Mouse (Mus musculus) cerebellum, adult 2 months (tissue): ENCODE results near the gene Ccdc175.

Experiments used
- CTCF ChIP-seq: fragments of 200-500 bp; IDR thresholded peaks from 2 replicates; pipeline ENCODE4 v1.5.1; 2011; ENCODE audit warnings: low read depth, mild to moderate bottlenecking, control low read depth, low read length, moderate library complexity, borderline replicate concordance; ENCODE audit not compliant: insufficient read depth
- POLR2A ChIP-seq: fragments of 200-500 bp; IDR thresholded peaks from 2 replicates; pipeline ENCODE4 v1.6.1; 2011; ENCODE audit warnings: low read length, control low read depth, borderline replicate concordance; ENCODE audit not compliant: insufficient read depth

DNA sequence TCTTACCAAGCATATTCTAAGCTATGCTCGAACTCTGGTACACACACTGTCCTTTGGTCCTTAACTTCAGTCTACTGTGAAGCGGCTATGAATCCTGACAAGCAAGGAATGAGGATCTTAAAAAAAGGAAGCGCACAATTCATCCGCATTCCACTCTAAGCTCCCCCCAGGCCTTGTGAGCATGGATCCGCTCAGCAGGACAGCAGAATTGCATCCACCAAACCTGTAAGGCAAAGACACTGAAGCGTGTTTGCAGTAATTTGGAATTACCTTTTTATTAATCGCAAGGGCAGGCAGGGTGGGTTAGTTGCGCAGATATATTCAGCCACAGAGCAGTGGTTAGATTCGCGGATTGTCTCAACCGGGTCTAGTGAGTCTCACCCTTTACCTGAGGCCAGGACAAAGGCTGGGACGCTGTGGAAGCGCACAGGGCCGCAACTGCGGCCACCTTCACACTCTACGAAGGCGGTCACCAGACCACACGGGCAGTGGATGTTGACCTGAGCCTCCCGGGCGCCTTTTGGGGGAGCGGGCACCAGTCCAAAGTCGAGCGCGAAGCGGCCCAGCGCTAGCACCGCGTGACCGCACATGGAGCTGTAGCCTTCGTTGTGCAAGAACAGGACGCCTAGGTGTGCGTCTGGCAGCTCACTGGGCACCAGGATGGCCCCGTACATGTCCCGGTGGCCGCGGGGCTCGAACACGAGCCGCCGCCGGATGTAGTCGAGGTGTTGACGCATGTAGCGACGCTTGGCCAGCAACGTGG, 100.4 kb downstream of the Ccdc175 start:
- no peak for TF ChIP-seq CTCF
- no peak for TF ChIP-seq POLR2A
